ENCODE assay signal across 14 mouse cellular contexts in the genomic region with DNA sequence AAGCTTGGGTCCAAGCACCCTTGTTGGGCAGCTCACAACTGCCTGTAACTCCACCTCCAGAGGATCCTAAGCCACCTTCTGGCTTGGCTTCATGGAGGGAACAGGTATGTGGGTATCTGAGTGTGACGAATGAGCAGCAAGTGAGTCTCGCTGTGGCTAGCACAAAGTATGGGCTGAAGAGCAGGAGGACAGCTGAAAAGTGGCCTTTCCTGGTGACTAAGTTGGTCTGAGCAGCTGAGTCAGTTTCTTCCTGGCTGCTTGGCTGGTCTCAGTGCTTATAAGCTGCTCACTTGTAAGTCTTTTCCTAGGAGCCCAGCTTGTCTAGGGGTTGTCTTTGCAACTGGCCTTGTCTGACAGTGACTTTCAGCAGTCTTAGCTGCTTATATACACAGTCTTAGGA. TPM values are rescaled to one million over a fixed set of nuclear protein-coding genes. Genes with fewer than 3 reads are reported as not detected.
"Had no signal": no experiment of that assay in that cellular context is flagged by ENCODE, and none has a peak within 500 bp of the region (broad histone marks: within the 10 kb centered on the region; RNA-seq: fewer than 3 reads in every experiment).

No protein-coding gene starts in this region.

- DNase-seq: kidney, adult 8-10 months; kidney, postnatal 25 days; left cerebral cortex, postnatal 4 days; lung, adult 18-20 months; right cerebral cortex, postnatal 14 days; thymus, adult 2 months; thymus, postnatal 25 days had no signal

- H3K4me3 ChIP-seq: limb, embryonic 13.5 days; stomach, embryonic 15.5 days had no signal

- H3K9ac ChIP-seq: limb, embryonic 13.5 days; liver, embryonic 14.5 days; stomach, embryonic 15.5 days had no signal

- ATAC-seq: midbrain, embryonic 16.5 days had no signal

- H3K9me3 ChIP-seq: stomach, embryonic 15.5 days had no signal

- H3K27ac ChIP-seq: limb, embryonic 13.5 days; liver, embryonic 14.5 days; stomach, embryonic 15.5 days had no signal

- H3K36me3 ChIP-seq: limb, embryonic 13.5 days; stomach, embryonic 15.5 days had no signal

- H3K4me2 ChIP-seq: limb, embryonic 13.5 days; midbrain, embryonic 11.5 days; stomach, embryonic 15.5 days had no signal

RNA-seq across cellular contexts. Expression of a gene that starts 6.5 kb away (rescaled TPM):
- total RNA-seq: liver, adult 2 months; megakaryocyte progenitor cell, adult 5-6 weeks had no signal

RNA-seq across cellular contexts. Expression of a gene that starts 27.3 kb away (rescaled TPM):
- total RNA-seq: megakaryocyte progenitor cell, adult 5-6 weeks had no signal
